Mouse (Mus musculus): ENCODE measurements around the gene Hsd17b7. TPM values are rescaled to one million over a fixed set of nuclear protein-coding genes. Genes with fewer than 3 reads are reported as not detected.

The Hsd17b7 gene
- polyA plus RNA-seq, 1 experiment from 2014 or later, result 22.4 TPM

DNA sequence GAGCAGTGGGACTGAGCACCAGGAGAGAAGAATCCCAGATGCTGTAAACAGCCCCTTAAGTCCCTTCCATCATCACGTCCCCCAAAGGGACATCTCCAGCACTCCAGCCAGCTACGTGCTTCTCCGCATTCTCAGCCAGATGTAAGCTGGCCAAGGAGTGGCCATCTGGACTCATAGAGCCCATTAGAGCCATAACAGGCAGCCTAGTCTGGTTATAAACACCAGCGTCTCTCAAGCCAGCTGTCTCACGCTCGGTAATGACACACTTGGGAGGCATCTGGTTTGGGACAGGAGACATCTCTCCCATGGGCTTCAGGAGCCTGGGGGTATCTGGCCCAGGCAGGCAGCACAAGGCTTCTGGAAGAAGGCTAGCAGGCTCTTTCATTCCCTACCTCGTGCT lies 52.4 kb downstream of the Hsd17b7 start:
- Histone ChIP-seq H3K9me3 (ENCODE audit: control insufficient read depth, low read length) (no peaks in the 10 kb centered on the region), H3K4me2 (ENCODE audit: low read length) (no peak overlapping the region), H3K9ac (replicated peaks; ENCODE audit: low read length) (no peak overlapping the region), H3K4me3 (replicated peaks; ENCODE audit: low read depth, low read length) (no peak overlapping the region), H3K36me3 (ENCODE audit: control insufficient read depth, insufficient read depth, low read length) (no peaks in the 10 kb centered on the region), H3K27ac (replicated peaks; ENCODE audit: low read depth, low read length) (no peak overlapping the region), H3K4me1 (ENCODE audit: control insufficient read depth, insufficient read depth, low read length) (0 out of 2 replicates have a peak, but pooled peaks cover 5% of the 10 kb centered on the region), H3K27me3 (ENCODE audit: control insufficient read depth, insufficient read depth, low read length) (no peaks in the 10 kb centered on the region)
- no peak for DNase-seq
- no peak for ATAC-seq (ENCODE audit: low FRiP score, low TSS enrichment)
- WGBS, result 61% methylated on average over 7 of the region's 7 CpGs

DNA sequence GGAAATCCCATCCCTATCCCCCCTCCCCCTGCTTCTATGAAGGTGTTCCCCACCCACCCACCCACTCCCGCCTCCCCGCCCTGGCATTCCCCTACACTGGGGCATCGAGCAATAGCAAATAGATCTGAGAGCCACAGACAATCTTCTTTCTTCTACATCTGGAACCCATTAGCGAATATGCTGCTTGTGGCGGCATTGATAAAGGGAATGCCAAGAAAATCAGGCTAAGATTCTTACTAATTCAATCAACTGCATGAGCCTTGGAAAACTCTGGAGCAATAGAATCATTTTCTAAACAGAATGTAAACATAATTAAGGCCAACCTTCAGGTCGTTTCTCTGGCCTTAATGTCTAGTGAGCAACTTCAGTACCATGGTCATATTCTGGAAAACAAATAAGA lies 57.5 kb downstream of the Hsd17b7 start:
- 87% methylated on average over 6 of the region's 6 CpGs for WGBS
- no peaks in the 10 kb centered on the region for H3K27me3 ChIP-seq (ENCODE audit: control insufficient read depth, insufficient read depth, low read length)
- no peak for ATAC-seq (ENCODE audit: low FRiP score, low TSS enrichment)

DNA sequence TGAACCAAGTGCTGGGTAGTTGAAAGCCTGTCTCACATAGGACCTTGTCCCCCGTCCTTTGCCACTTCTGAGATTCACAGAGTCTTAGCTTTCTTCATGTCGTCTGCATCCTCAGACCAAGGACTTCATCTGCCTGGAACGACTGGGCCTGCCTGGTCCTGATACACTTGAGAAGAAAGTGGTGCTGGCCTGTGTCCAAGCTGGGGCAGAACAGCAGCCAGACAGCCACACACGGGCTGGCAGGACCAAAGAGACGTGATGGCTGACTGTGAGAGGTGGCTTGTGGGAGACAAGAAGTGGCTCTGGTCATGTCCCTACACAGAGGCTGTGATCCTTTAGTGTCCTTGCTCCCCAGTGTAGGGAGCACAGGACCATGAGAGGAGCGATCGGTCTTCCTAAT lies 58.3 kb downstream of the Hsd17b7 start:
- WGBS, result 85% methylated on average over 7 of the region's 7 CpGs
- H3K27me3 ChIP-seq (ENCODE audit: control insufficient read depth, insufficient read depth, low read length), result no peaks in the 10 kb centered on the region
- no peak overlapping the region for H3K4me3 ChIP-seq (replicated peaks; ENCODE audit: low read depth, low read length)
- no peak overlapping the region for H3K9ac ChIP-seq (replicated peaks; ENCODE audit: low read length)
- no peaks in the 10 kb centered on the region for H3K4me1 ChIP-seq (ENCODE audit: control insufficient read depth, insufficient read depth, low read length)
- H3K36me3 ChIP-seq (ENCODE audit: control insufficient read depth, insufficient read depth, low read length), result no peaks in the 10 kb centered on the region
- H3K27ac ChIP-seq (replicated peaks; ENCODE audit: low read depth, low read length), result no peak overlapping the region
- ATAC-seq (ENCODE audit: low FRiP score, low TSS enrichment) (no peak), DNase-seq (no peak)
- no peaks in the 10 kb centered on the region for H3K9me3 ChIP-seq (ENCODE audit: control insufficient read depth, low read length)
- H3K4me2 ChIP-seq (ENCODE audit: low read length), result no peak overlapping the region

More for the DNA sequence above, 57.5 kb downstream of the Hsd17b7 start:
- DNase-seq, result no peak
- Histone ChIP-seq H3K4me2 (ENCODE audit: low read length) (no peak overlapping the region), H3K9ac (replicated peaks; ENCODE audit: low read length) (no peak overlapping the region), H3K4me1 (ENCODE audit: control insufficient read depth, insufficient read depth, low read length) (0 out of 2 replicates have a peak, but pooled peaks cover under 1% of the 10 kb centered on the region), H3K36me3 (ENCODE audit: control insufficient read depth, insufficient read depth, low read length) (no peaks in the 10 kb centered on the region), H3K9me3 (ENCODE audit: control insufficient read depth, low read length) (no peaks in the 10 kb centered on the region), H3K27ac (replicated peaks; ENCODE audit: low read depth, low read length) (no peak overlapping the region), H3K4me3 (replicated peaks; ENCODE audit: low read depth, low read length) (no peak overlapping the region)

DNA sequence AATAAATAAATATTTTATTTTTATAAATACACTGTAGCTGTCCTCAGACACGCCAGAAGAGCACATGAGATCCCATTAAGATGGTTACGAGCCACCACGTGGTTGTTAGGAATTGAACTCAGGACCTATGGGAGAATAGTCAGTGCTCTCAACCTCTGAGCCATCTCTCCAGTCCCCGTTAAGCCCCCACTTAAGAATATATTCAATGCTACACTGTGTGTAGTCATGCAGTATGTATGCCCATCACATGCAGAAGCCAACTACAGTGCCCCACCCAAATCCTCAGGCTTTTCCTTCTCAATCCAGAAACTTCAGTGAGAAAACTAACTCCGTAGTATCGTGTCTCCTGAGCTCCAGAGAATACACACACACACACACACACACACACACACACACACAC lies 59.4 kb downstream of the Hsd17b7 start:
- Histone ChIP-seq H3K4me1 (ENCODE audit: control insufficient read depth, insufficient read depth, low read length) (no peaks in the 10 kb centered on the region), H3K4me3 (replicated peaks; ENCODE audit: low read depth, low read length) (no peak overlapping the region), H3K4me2 (ENCODE audit: low read length) (no peak overlapping the region), H3K9me3 (ENCODE audit: control insufficient read depth, low read length) (no peaks in the 10 kb centered on the region), H3K36me3 (ENCODE audit: control insufficient read depth, insufficient read depth, low read length) (no peaks in the 10 kb centered on the region), H3K27ac (replicated peaks; ENCODE audit: low read depth, low read length) (no peak overlapping the region), H3K9ac (replicated peaks; ENCODE audit: low read length) (no peak overlapping the region), H3K27me3 (ENCODE audit: control insufficient read depth, insufficient read depth, low read length) (no peaks in the 10 kb centered on the region)
- 88% methylated on average over 6 of the region's 6 CpGs for WGBS
- ATAC-seq (ENCODE audit: low FRiP score, low TSS enrichment) (no peak), DNase-seq (no peak)

DNA sequence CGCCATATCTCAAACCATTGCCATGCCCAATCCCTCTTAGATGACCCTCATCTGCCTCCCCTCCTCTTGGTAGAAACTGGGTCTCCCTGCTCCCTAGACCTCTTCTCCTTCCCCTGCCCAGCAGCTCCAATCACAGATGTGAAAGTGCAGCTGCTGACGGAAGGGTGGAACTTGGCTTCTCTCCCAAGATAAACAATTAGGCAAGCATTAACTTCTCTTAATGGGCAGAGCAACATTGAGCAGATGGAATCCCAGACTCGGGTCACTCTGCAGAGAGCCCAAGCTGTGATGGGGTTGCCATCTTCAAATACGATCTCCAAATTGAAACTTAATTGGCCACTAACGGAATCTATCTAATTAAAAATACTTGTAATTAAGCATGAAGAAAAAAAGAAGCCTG lies 59.9 kb downstream of the Hsd17b7 start:
- Histone ChIP-seq H3K4me1 (ENCODE audit: control insufficient read depth, insufficient read depth, low read length) (no peaks in the 10 kb centered on the region), H3K9ac (replicated peaks; ENCODE audit: low read length) (no peak overlapping the region), H3K27ac (replicated peaks; ENCODE audit: low read depth, low read length) (no peak overlapping the region), H3K4me2 (ENCODE audit: low read length) (no peak overlapping the region), H3K4me3 (replicated peaks; ENCODE audit: low read depth, low read length) (no peak overlapping the region), H3K36me3 (ENCODE audit: control insufficient read depth, insufficient read depth, low read length) (no peaks in the 10 kb centered on the region), H3K9me3 (ENCODE audit: control insufficient read depth, low read length) (no peaks in the 10 kb centered on the region), H3K27me3 (ENCODE audit: control insufficient read depth, insufficient read depth, low read length) (no peaks in the 10 kb centered on the region)
- WGBS, result 85% methylated on average over 5 of the region's 5 CpGs
- DNase-seq, result no peak
- no peak for ATAC-seq (ENCODE audit: low FRiP score, low TSS enrichment)

DNA sequence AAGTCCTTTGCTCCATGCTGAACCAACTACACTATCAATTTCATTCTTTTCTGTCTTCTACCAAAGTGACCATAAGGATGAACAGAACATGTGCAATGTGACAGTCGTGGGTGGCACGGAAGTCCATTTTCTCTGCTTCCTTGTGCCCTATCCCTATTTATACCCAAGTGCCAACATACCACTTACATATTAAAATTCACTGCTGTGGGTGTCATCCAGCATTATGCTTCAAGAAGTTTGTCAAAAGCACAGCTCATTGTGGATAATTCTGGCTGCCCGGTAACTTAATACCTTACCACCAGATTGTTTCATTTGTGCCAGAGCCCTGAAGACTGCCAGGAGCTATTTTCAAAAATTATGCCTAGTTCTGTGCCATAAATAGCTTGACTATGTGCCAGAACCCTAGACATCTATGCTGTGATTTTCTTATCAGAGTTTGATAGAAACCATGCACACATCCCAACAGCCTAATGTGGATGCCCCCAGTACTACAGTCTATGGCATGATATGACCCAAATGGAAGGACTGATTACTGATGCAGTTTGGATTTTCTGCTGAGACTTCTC lies 68.2 kb downstream of the Hsd17b7 start:
- Histone ChIP-seq H3K4me3 (replicated peaks; ENCODE audit: low read depth, low read length) (no peak overlapping the region), H3K27ac (replicated peaks; ENCODE audit: low read depth, low read length) (no peak overlapping the region), H3K9ac (replicated peaks; ENCODE audit: low read length) (no peak overlapping the region), H3K4me2 (ENCODE audit: low read length) (no peak overlapping the region), H3K27me3 (ENCODE audit: control insufficient read depth, insufficient read depth, low read length) (no peaks in the 10 kb centered on the region), H3K4me1 (ENCODE audit: control insufficient read depth, insufficient read depth, low read length) (no peaks in the 10 kb centered on the region), H3K36me3 (ENCODE audit: control insufficient read depth, insufficient read depth, low read length) (no peaks in the 10 kb centered on the region), H3K9me3 (ENCODE audit: control insufficient read depth, low read length) (no peaks in the 10 kb centered on the region)
- DNase-seq (no peak), ATAC-seq (ENCODE audit: low FRiP score, low TSS enrichment) (no peak)
- WGBS, result 92% methylated on average over 3 of the region's 3 CpGs

Other genes starting within 250 kb of the Hsd17b7 start
- gene Rgs4, start 221.6 kb downstream of the Hsd17b7 start, polyA plus RNA-seq (2014; fragmentation: Nextera tagmentation; extraction: Ambion mirVana), result 47.2 and 48.7 TPM in 2 replicates
- 3.4 and 4.7 TPM in 2 replicates for gene Ccdc190, start 40.6 kb downstream of the Hsd17b7 start, polyA plus RNA-seq (2014; fragmentation: Nextera tagmentation; extraction: Ambion mirVana)
- gene Ddr2, start 141.5 kb upstream of the Hsd17b7 start, polyA plus RNA-seq (2014; fragmentation: Nextera tagmentation; extraction: Ambion mirVana), result 1.7 and 8.9 TPM in 2 replicates
- gene Uap1, start 205.7 kb upstream of the Hsd17b7 start, polyA plus RNA-seq (2014; fragmentation: Nextera tagmentation; extraction: Ambion mirVana), result 49.2 and 67.5 TPM in 2 replicates
- 11.7 and 12.8 TPM in 2 replicates for gene Uhmk1, start 246.2 kb upstream of the Hsd17b7 start, polyA plus RNA-seq (2014; fragmentation: Nextera tagmentation; extraction: Ambion mirVana)

Data from midbrain, embryonic 14.5 days (tissue).